Mouse (Mus musculus) adrenal gland, adult 18-20 months (tissue): Measurements from ENCODE around the gene 9230112D13Rik. TPM values are rescaled to one million over a fixed set of nuclear protein-coding genes. Genes with fewer than 3 reads are reported as not detected.

Source experiments
- DNase-seq, 2 experiments: peaks; one replicate each; pipeline ENCODE4 v3.0.0; 2021 to 2022; ENCODE audit warnings: low spot score in 2 of 2
- long read RNA-seq, 2 experiments: library from polyadenylated mRNA; stranded (forward); transcript quantifications; one replicate each; pipeline ENCODE4 v2.0.0; 2021
- total RNA-seq, 2 experiments: library from RNA; stranded (reverse); gene quantifications; 1 replicate in 1 of 2; 2 replicates in 1 of 2; pipeline ENCODE4 v1.2.3; 2021

9230112D13Rik gene
- total RNA-seq: not detected
- long read RNA-seq, experiment 1: 0 reads
- long read RNA-seq, experiment 2: 0 reads

DNA sequence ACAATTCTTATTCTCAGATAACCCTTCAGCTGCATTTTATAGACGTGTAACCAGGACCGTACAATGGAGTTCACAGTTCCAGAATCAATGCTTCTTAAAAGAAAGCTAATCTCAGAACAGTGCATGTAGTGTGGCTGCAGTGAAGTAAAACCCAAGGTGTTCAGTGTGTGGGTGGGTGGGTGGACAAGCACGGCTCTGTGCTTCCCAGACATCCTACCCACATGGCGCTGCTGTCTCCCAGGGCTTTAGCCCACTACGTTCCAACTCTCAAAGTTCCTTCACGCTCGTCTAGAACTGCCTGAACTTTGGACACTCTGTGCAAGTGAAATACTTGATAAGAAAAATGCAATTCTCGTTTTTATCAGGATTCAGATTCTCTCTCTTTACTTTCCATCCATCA lies at the start of gene 9230112D13Rik:
Gene 9230112D13Rik (minus strand): TSS at position 101 of the 400 bp plus-strand sequence.
- DNase-seq: no peak

- no peak for DNase-seq
These were observed 49.2 kb upstream of the 9230112D13Rik start for GRCm38 (mm10) chr14:34571610-34572387.

- no peak for DNase-seq
These were observed 48.3 kb upstream of the 9230112D13Rik start for GRCm38 (mm10) chr14:34570903-34571302.

DNA sequence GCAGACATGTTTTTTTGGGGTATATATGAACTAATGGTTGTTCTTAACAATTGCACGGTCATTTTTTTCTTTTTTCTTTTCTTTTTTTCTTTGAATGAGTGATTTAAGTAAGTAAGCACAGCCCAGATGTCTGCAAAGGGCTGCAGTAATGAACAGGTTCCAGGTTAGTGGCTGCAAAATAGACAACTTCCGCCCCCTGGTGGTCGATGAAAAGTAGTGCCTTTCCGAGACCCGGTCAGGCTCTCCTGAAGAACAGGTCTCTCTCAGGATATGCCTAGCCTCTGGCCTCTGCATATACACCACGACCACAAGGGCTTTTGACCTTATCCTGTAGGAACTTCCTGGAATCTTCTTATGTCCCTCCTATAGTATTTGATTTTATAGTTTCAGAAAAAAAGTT lies 47.7 kb upstream of the 9230112D13Rik start:
- peak; percentile 81 to 83 for DNase-seq

- DNase-seq: no peak
These were observed 47.1 kb upstream of the 9230112D13Rik start for GRCm38 (mm10) chr14:34569534-34570194.

DNA sequence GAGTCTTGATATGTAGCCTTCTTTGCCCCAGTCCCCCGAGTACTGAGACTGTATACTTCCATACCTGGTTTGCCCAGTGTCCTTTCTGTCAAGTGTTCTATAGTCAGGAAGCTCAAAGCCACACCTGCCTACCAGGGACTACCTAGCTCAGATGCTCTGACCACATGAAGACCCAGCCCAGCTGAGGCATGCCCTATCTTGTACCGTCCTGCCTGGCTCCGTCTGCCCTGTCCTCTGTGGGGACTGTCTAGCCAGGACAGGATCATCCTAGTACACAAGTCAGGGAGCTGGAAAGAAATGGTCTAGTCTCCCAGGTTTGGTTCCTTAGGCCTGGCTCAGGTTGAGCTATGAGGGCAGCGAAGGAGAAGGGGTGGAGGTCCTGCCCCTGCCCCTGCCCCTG lies 46.0 kb upstream of the 9230112D13Rik start:
- DNase-seq: no peak

- DNase-seq: no peak
These were observed 45.1 kb upstream of the 9230112D13Rik start for GRCm38 (mm10) chr14:34567697-34568096.

- DNase-seq: no peak
These were observed 43.9 kb upstream of the 9230112D13Rik start for GRCm38 (mm10) chr14:34566530-34566929.

DNA sequence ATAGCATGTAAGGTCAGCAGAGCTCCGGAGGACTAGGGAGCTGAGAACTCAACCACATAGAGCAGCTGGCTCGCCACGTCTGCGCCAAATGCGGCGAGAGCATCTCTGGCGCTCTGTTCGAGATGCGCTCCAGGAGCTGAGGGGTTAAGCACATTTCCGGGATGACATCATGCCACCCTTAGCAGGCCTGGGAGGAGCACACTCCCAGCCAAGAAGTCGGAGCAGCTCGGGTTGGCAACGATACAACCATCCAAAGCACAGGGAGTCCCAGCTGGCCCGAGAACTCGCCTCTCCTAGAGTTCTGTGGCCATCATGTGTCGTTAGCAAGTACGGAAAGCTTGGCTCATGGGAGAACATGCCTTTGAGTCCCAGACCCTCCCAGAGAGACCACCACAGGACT lies 43.1 kb upstream of the 9230112D13Rik start:
- DNase-seq: no peak

DNA sequence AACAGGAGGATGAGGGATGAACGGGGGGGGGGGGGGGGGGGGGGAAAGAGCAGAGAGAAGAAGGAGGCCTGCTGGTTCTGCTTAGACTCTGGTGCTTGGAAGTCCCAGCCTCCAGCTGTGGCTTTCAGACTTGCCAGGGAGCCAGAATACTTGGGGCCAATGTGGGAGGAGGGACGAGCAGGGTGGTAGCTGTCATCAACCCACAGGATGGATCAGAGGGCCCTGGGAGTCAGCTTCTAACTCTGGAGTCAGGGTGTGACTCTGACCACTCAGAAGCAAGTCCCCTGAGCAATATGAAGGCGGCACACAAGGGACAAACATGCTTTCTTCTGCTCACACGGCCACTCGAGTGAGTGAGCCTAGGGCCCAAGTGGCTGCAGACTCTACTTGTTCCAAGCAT lies 42.0 kb upstream of the 9230112D13Rik start:
- DNase-seq: no peak

- DNase-seq: no peak
These were observed 39.8 kb upstream of the 9230112D13Rik start for GRCm38 (mm10) chr14:34562393-34562792.

- no peak for DNase-seq
These were observed 39.0 kb upstream of the 9230112D13Rik start for GRCm38 (mm10) chr14:34561647-34562046.

DNA sequence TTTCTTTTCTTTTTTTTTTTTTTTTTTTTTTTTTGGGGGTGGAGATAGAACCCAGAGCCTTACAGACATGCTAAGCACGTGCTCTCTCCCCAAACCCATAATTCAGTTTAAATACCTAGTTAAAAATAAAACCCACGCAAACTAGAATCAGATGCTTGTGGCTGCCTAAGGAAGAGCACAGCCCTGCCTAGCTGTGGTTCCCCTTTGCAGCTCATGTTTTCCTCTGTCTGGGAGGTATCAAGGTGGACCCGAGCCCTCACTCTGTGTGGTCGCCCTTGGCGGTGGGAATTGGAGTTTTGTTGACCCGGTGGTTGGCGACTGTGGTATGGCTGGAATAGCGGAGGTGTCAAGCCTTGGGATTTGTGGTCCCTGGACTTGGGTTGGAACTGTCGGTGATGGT lies 36.3 kb upstream of the 9230112D13Rik start:
- no peak for DNase-seq

DNA sequence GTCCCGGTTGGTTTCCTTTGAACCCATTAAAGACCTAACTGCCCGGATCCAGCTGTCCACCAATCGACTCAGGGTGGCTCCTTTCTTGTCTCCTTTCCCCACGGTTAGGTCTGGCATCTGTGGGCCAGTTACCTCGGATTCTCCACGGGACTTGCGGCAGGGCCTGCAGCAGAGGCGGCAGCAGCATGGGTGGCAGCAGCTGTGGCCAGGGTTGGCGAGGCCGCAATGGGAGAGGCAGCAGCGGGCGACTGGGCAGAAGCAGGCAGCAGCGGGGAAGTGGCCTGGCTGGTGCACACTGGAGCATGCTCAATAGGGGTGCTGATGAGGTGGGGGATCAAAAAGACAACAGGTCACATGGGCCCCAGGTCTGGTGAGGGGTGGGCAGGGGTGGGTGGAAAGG lies 32.6 kb upstream of the 9230112D13Rik start:
- DNase-seq: no peak

DNA sequence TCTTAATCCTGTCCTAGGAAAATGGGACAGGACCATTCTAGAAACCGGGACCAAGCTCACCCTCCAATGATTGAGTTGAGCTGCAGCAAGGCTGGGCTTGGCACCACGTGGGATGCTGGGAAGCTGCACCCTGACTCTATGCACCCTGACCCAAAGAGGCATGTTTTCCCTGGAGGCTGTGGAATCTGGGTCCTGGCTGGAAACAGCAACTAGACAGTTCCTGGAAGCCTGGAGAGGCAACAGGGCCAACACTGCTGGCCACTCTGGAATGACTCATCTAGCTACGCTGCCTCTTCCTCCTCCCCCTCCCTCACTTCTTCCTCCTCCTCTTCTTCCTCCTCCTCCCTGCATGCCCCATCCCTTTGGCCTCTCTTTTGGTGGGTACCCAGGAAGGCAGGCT lies 31.4 kb upstream of the 9230112D13Rik start:
- DNase-seq: no peak

DNA sequence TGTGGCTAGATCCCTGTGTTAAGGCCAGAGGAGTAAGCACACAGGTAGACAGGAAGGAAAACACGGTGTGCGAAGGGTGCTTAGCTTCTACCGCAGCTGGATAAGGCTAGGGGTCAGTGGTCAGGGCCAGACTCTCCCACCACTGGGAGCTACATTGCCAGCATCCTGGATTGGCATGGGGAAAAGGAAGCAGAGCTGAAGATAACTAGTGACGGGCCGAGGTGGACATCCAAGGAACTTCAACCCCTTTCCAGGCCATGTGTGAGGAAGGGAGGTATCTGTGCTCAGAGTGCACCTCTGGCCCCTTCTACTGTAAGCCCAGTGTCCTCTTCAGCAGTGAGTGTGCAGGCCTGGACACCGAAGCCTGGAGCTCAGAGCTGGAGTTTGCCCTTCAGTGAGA lies 30.9 kb upstream of the 9230112D13Rik start:
- DNase-seq: no peak

GRCm38 (mm10) chr14:34552226-34552625 lies 29.6 kb upstream of the 9230112D13Rik start:
- DNase-seq: no peak

DNA sequence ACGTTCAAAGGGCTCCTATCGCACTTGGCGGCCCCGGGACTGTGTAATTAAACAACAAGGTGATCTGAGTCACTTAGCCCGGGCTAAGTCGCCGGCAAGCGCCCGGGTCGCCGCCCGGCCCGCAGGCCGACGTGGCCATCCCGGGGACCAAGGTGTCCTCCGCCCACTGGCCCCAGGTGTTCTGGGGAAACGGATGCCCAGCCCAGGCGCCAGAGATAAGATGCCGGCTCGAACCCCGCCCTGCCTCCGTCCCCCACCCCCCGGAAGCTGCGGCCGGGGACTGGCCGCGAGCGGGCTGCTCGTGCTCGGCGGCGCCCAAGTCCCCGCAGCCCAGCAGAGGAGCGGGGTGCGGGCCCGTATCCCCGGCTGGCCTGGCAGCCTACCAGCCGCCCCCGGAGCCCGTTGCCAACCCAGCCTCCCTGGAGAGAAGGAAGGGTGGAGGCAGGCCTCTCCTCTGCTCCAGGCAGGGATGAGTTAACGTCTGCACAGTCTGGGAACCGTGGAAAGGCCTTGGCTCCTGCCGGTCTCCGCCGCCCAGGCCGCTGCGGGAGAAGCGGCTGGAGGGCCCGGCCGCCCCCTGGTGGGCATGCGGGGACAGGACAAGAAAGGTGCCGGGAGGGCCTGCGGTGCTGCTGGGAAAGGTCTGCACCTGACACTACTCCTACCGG lies 26.5 kb upstream of the 9230112D13Rik start:
- peak; percentile 78 to 82 for DNase-seq

DNA sequence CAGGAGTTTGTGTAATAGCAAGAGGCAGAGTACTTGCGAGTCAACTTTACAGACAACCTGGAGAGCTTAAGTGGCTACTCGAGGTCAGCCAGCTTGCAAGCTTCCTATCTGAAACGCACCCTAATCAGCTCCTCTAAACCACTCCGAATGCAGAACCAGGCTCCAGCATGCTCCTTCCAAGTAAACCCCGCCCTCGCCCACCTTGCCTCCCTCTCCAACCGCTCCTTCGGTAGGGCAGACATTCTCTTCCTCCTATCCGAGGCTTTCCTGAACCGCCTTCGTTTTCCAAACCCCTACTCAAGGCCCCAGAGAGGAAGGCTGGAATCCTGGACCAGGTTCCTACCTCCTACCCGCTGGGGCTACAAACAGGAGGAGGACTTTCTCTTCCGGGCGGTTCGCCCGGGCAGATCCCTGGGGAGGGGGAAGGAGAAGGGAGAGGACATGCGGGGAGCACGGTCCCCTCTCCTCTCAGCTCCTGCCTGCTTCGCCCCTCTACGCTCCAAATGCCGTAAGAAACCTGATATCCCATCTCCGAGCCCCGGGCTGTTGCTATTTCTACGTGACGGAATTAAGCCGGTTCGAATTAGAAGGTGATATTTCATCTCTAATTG lies 25.9 kb upstream of the 9230112D13Rik start:
- peak; percentile 41 to 56 for DNase-seq

GRCm38 (mm10) chr14:34544545-34544944 lies 21.9 kb upstream of the 9230112D13Rik start:
- no peak for DNase-seq

- DNase-seq: no peak
These were observed 21.4 kb upstream of the 9230112D13Rik start for GRCm38 (mm10) chr14:34544001-34544400.

GRCm38 (mm10) chr14:34543596-34543995 lies 21.0 kb upstream of the 9230112D13Rik start:
- DNase-seq: no peak
